Mouse (Mus musculus) midbrain, embryonic 12.5 days (tissue): Measurements from ENCODE around the gene Xrcc4. TPM values are rescaled to one million over a fixed set of nuclear protein-coding genes. Genes with fewer than 3 reads are reported as not detected.

Experiments
- ATAC-seq: fragments of 200-750 bp; cut with Nextera tagmentation; 2 replicates; pipeline ENCODE4 v1.8.0; 2017; ENCODE audit warnings: low read depth, moderate TSS enrichment, moderate library complexity; ENCODE audit not compliant: low FRiP score
- H3K27ac ChIP-seq: fragments of 300-500 bp; sonication (generic); replicated peaks from 2 replicates; pipeline ENCODE4 v1.5.1; 2016; ENCODE audit warnings: mild to moderate bottlenecking
- H3K27me3 ChIP-seq: fragments of 300-500 bp; sonication (generic); 2 replicates; pipeline ENCODE4 v1.6.1; 2016; ENCODE audit warnings: mild to moderate bottlenecking
- H3K36me3 ChIP-seq: fragments of 300-500 bp; sonication (generic); 2 replicates; pipeline ENCODE4 v1.6.1; 2016
- H3K4me1 ChIP-seq: fragments of 300-500 bp; sonication (generic); 2 replicates; pipeline ENCODE4 v1.6.1; 2016
- H3K4me2 ChIP-seq: fragments of 300-500 bp; sonication (generic); replicated peaks from 2 replicates; pipeline ENCODE4 v1.6.1; 2016; ENCODE audit warnings: mild to moderate bottlenecking, moderate library complexity
- H3K4me3 ChIP-seq: fragments of 300-500 bp; sonication (generic); 2 replicates; pipeline ENCODE4 v1.5.1; 2016; ENCODE audit warnings: mild to moderate bottlenecking
- H3K9ac ChIP-seq: fragments of 300-500 bp; sonication (generic); replicated peaks from 2 replicates; pipeline ENCODE4 v1.6.1; 2016; ENCODE audit warnings: mild to moderate bottlenecking, moderate library complexity
- H3K9me3 ChIP-seq: fragments of 300-500 bp; sonication (generic); 2 replicates; pipeline ENCODE4 v1.6.1; 2016; ENCODE audit warnings: mild to moderate bottlenecking
- WGBS: fragments of 180-500 bp; shearing (Covaris S2); methylation state at CpG from one replicate; pipeline ENCODE4 v1.1.7; 2016; 5-methylcytosine and 5-hydroxymethylcytosine counted together
- polyA plus RNA-seq: library from polyadenylated mRNA; unstranded; fragments of >200 nt; fragmentation: Nextera tagmentation; extraction: Ambion mirVana; gene quantifications from 2 replicates; pipeline ENCODE4 v1.2.1, GENCODE M21; 2016

Xrcc4 gene
- polyA plus RNA-seq, 1 experiment from 2014 or later: 11.9 TPM

DNA sequence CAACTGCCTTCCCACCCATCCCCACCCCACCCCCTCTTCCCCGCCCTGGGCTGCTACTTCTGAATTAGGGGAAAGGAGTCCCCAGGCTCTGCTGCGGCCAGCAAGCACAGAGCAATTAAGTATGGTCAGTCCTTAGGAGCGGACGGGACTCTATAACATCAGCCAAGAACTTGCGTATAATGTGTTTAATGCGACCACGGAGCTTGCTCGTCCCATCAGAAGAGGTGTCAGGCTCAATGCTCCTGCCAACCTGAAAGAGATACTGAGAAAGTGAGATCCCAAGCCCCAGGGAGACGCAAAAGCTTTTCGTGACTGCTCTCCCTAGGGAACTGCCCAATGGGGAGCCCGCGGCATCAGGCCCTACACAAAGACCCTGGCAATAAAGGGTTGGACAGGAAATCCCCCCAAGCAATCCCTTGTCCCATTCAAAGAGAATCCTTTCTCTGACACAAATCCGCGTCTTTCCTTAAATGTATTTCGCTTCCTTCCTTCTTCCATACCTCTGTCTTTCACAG, 346.7 kb downstream of the Xrcc4 start:
- peak; percentile 24; the same call in 1 of the 2 replicates for ATAC-seq

DNA sequence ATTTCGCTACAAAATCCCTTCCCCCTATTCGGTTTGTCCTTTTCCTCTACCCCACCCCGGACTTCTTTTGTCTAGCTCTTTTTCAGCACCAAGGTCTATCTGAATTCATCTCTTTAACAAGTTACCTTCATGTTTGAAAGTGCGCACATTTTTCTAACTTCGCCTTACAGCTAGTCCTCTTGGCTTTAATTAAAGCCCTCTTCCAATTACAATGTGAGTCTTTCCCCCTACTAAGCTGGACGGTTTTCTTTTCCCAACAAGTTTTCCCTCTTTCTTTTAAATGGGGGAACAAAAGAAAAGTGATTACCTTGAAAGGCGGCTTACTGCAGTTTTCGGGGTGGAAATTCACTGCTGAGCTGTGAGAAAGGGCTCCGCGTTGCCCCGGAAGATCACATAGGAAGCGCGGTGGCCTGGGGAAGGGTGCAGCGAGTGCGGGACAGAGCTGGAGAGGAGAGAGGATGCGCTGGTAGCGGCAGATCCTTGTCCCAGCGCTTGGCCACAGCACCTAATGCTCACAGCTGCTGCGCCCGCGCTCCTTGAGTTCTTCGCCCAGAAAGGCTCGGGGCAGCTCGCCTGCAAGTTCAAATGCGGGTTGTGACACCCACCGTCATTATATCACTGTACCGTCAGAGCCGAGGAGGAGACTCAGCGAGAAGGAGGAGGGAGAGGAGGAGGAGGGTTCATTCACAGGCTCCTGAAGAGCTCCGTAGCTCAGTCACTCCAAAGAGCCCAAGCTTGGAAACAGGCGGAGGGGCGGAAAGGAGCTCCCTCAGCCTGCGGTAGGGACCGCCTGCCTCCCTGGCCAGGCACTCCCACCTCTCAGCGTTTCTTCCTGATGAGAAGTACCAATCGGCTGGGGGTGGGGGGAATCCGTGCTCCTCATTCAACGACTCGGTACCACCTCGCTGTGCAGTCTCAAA, 347.4 kb downstream of the Xrcc4 start, which contains the start of gene Vcan:
Vcan (minus strand) TSS at position 744 of the 920 bp plus-strand sequence.
- Histone ChIP-seq H3K36me3 (no peaks in the 10 kb centered on the region), H3K27me3 (peaks cover 8% of the 10 kb centered on the region), H3K4me2 (peak within 1 kb of the TSS; percentile 83), H3K4me1 (peaks cover 17% of the 10 kb centered on the region), H3K27ac (peak within 1 kb of the TSS; percentile 82), H3K9me3 (no peaks in the 10 kb centered on the region), H3K9ac (peak within 1 kb of the TSS; percentile 71), H3K4me3 (peak within 1 kb of the TSS; percentile 59)
- peak; percentile 53 for ATAC-seq
- under 1% methylated on average over 40 of the region's 40 CpGs for WGBS

More for the DNA sequence above, 346.7 kb downstream of the Xrcc4 start:
- peaks cover 17% of the 10 kb centered on the region for H3K4me1 ChIP-seq
- H3K9me3 ChIP-seq: no peaks in the 10 kb centered on the region
- H3K9ac ChIP-seq: peak overlapping the region; percentile 71
- H3K4me2 ChIP-seq: peak overlapping the region; percentile 83
- H3K27me3 ChIP-seq: peaks cover 8% of the 10 kb centered on the region
- H3K27ac ChIP-seq: peak overlapping the region; percentile 82
- under 1% methylated on average over 15 of the region's 15 CpGs for WGBS
- no peaks in the 10 kb centered on the region for H3K36me3 ChIP-seq
- H3K4me3 ChIP-seq: peak overlapping the region; percentile 59

DNA sequence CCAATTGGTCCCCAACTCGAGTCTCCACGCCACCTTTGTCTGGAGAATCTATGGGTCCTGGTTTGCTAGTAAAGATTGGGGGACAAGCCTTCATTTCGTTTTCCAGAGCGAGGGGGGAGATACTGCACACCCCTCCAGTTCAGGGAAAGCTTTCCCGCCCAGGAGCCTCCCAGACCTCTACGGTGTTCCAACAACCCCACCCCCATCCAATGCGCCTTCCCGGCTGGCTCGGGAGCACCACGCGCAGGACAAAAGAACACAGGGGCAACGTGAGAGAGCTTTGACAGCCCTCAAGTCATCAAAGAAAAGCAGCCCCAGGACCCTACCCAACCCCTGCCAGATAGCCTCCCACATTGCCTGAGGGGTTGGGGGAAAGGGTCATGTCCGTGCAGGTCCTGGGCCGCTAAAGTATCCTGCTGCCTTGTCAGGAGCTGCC, 348.3 kb downstream of the Xrcc4 start:
- H3K36me3 ChIP-seq: no peaks in the 10 kb centered on the region
- ATAC-seq: peak; percentile 42
- H3K4me1 ChIP-seq: peaks cover 17% of the 10 kb centered on the region
- H3K27me3 ChIP-seq: peaks cover 8% of the 10 kb centered on the region
- H3K9me3 ChIP-seq: no peaks in the 10 kb centered on the region
- peak overlapping the region; percentile 59 for H3K4me3 ChIP-seq
- WGBS: under 1% methylated on average over 14 of the region's 14 CpGs
- peak overlapping the region; percentile 71 for H3K9ac ChIP-seq
- peak overlapping the region; percentile 83 for H3K4me2 ChIP-seq
- H3K27ac ChIP-seq: peak overlapping the region; percentile 82

DNA sequence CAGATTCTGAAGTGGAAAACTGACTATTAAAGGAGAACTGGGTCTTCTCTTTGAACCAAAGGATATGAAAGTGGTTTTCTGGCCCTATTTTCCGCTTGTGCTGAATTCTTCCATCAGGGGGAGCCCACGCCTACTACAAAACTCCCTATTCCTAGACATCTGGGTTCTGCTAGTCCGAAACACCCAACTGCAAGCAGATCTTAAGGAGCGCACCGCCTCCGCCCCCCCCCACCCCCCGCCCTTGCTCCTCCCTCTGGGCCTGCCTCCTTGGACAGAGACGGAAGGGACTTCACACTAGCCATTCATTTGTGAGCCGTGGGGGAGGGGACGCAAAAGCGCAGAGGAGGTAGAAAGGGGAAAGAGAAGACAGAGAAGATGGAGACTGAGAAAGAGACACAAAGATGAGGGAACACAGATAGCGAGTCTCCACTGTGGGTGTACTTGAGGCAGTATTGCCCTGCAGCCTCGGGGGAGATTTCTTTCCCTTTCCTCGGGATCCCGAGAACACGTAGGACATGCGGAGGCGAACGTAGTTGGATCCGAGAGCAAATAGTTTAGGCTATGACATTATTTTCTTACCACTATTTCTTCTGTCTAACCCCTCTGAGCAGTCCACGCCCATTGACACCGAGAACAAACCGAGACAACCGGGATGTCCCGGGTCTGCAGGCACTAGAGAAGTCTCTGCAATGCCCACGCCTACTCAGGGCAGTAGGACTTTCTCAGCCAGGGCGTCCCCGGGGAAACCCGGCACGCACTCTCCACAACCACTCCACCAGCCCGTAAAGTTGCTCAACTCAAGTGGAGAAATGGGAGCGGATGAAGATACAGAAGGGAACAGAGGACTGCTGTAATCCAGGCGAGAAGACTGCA, 348.9 kb downstream of the Xrcc4 start:
- H3K9ac ChIP-seq: peak overlapping the region; percentile 71
- under 1% methylated on average over 33 of the region's 33 CpGs for WGBS

DNA sequence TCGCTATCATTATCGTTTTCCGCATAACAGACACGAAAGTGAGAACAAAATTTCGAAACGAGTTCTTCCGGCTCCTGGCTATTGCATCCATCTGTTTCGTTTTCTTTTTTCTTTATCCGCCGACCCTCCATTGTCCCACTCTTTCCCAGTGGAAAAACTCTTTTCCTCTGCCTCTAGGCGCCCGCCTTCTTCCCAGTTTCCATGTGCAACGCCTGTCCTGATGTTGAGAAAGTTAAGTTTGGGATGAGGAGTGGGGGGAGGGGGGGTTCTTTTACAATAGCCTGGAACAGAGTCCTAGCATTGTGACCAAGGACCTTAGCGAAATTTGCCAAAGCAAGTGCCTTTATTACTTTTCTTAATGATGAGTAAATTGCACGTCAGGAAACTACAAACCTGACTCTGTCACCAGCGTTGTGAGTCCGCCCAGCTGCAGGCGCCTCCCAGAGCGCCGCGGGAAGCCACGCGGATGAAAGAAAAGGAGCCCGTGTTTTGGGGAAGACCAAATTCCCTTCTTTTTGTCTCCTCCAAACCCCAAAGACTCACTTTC, 349.6 kb downstream of the Xrcc4 start:
- H3K4me1 ChIP-seq: peaks cover 13% of the 10 kb centered on the region
- WGBS: 0% methylated on average over 24 of the region's 24 CpGs
- H3K9me3 ChIP-seq: no peaks in the 10 kb centered on the region

More for the DNA sequence above, 348.9 kb downstream of the Xrcc4 start:
- Histone ChIP-seq H3K4me1 (peaks cover 13% of the 10 kb centered on the region), H3K9me3 (no peaks in the 10 kb centered on the region), H3K27ac (peak overlapping the region; percentile 82), H3K36me3 (no peaks in the 10 kb centered on the region), H3K27me3 (peaks cover 8% of the 10 kb centered on the region), H3K4me2 (peak overlapping the region; percentile 83), H3K4me3 (peak overlapping the region; percentile 59)
- peak; percentile 89 for ATAC-seq

DNA sequence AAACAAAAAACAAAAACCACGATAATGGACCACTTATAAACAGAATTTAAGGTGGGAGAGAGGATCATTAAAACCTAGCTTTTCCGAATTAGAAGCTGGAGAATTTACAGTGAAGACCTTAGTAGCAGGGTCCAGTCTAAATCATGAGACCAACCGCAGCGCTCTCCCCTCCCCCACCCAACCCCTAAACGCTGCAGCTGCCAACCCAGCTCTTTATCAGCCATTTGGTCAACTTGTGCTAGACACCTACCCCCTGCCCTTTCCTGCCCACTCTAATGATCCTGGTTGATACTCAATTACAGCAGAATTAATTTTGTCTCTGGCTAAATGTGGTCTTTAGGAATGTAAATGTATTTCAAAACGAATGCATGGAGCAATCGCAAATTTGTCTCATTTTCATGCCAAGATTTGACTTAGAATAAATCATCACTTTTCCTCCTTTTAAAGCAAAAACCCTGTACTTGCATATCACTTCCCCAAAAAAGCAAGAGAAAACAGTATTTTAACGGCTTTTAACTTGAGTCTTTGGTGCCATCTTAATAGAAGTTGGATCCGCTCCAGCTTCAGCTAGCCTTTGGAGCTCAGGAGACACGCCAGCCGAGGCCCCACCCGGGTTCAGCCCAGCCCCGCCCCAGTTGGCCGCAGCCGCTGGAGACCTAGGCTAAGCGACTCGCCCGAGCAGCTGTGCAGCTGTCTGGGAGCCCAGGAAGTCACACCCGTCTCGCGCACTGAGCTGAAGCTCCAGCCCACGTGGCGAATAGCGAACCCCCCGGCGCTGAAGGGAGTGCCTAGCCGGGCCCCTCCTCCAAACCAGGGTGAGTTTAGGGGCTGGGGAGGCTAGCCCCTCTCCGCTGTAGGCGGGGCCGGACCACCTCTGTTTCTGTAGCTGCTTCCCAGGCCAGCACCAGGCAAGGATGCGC, 350.4 kb downstream of the Xrcc4 start:
- peak overlapping the region; percentile 82 for H3K27ac ChIP-seq
- peak; percentile 55 for ATAC-seq
- peaks cover 13% of the 10 kb centered on the region for H3K4me1 ChIP-seq
- WGBS: under 1% methylated on average over 31 of the region's 31 CpGs
- peak overlapping the region; percentile 83 for H3K4me2 ChIP-seq
- no peaks in the 10 kb centered on the region for H3K9me3 ChIP-seq
- H3K36me3 ChIP-seq: no peaks in the 10 kb centered on the region
- H3K4me3 ChIP-seq: peak overlapping the region; percentile 59
- H3K9ac ChIP-seq: peak overlapping the region; percentile 71
- peaks cover 8% of the 10 kb centered on the region for H3K27me3 ChIP-seq

More for the DNA sequence above, 349.6 kb downstream of the Xrcc4 start:
- Histone ChIP-seq H3K4me3 (peak overlapping the region; percentile 59), H3K27me3 (peaks cover 8% of the 10 kb centered on the region), H3K36me3 (no peaks in the 10 kb centered on the region), H3K27ac (peak overlapping the region; percentile 82), H3K4me2 (peak overlapping the region; percentile 83), H3K9ac (peak overlapping the region; percentile 71)
- 0 out of 2 replicates have a peak, but pooled peaks have one; percentile 7 for ATAC-seq

DNA sequence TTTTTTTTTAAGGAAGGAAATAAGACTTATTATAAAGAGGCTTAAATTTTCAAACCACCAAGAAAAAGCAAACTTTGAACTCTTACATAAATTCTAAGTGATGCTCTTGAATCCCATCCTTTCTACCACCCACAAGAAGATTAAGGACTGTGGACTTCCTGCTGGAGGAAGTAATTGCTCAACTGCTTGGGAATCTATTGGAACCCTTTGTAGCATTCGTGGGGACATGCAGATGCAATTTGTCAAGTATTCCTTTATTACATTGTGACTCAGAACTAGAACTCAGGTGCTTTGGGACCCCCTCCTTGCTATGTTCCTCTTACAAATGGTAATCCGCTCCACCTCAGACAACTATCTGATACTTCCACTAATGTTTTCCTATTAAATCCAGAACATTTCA, 351.1 kb downstream of the Xrcc4 start:
- H3K9me3 ChIP-seq: no peaks in the 10 kb centered on the region
- H3K36me3 ChIP-seq: no peaks in the 10 kb centered on the region
- 39% methylated on average over 2 of the region's 2 CpGs for WGBS
- no peak overlapping the region for H3K27ac ChIP-seq
- H3K4me1 ChIP-seq: peaks cover 13% of the 10 kb centered on the region
- ATAC-seq: no peak
- H3K4me3 ChIP-seq: no peak overlapping the region
- peaks cover 1% of the 10 kb centered on the region; the same call in 1 of the 2 replicates for H3K27me3 ChIP-seq
- H3K4me2 ChIP-seq: peak overlapping the region; percentile 83
- no peak overlapping the region for H3K9ac ChIP-seq

DNA sequence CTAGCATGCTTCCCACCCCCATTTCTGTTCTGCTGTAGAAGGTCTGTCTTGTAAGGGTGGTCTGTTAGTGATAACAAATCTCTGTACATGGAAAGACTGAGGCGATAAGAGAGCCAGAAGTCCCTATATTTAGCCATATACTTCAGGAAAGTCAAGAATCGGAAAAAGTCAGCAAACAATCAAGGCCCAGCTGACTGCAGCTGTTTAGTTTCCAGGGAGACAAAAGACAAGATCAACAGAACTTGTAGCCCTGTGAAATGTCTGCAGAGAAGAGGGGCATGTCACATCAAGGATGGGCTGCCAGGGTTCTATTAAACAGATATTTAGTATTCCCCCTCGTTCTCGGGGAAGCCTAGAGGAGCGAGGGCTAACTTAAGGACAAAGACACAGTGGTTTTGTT, 354.3 kb downstream of the Xrcc4 start:
- no peak for ATAC-seq
- 66% methylated on average over 5 of the region's 5 CpGs for WGBS
- H3K27me3 ChIP-seq: no peaks in the 10 kb centered on the region
- no peak overlapping the region for H3K9ac ChIP-seq
- H3K4me2 ChIP-seq: no peak overlapping the region
- no peaks in the 10 kb centered on the region for H3K9me3 ChIP-seq
- no peak overlapping the region for H3K27ac ChIP-seq
- H3K4me1 ChIP-seq: peaks cover 10% of the 10 kb centered on the region
- H3K4me3 ChIP-seq: no peak overlapping the region
- H3K36me3 ChIP-seq: no peaks in the 10 kb centered on the region

DNA sequence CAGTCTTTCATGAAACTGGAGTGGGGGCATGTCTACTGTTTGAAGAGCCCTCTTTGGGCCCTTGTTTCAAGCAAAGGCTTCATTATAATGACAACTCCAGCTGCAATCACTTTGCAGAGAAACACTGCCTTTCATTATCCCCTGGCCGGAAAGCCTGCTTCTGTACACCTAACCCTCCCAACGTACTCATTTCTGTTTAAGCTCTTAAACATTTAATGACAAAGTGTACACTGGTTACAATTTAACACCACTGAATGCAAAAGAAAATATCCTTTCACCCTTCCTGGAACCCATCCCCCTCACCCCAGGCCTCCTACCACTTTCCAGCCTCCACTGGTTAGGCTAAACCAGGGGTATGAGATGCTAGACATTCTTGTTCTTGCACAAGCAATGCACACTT, 362.9 kb downstream of the Xrcc4 start:
- no peak overlapping the region for H3K9ac ChIP-seq
- 0 out of 2 replicates have a peak, but pooled peaks cover 12% of the 10 kb centered on the region for H3K36me3 ChIP-seq
- H3K9me3 ChIP-seq: no peaks in the 10 kb centered on the region
- no peak overlapping the region for H3K27ac ChIP-seq
- WGBS: 78% methylated on average over 2 of the region's 2 CpGs
- no peak overlapping the region for H3K4me2 ChIP-seq
- no peaks in the 10 kb centered on the region for H3K4me1 ChIP-seq
- H3K27me3 ChIP-seq: no peaks in the 10 kb centered on the region
- no peak overlapping the region for H3K4me3 ChIP-seq
- no peak for ATAC-seq
